Mouse (Mus musculus) heart, embryonic 10.5 days (tissue): ENCODE data around the gene Mbtd1. TPM values are rescaled to one million over a fixed set of nuclear protein-coding genes. Genes with fewer than 3 reads are reported as not detected.

ENCODE experiments used
- DNase-seq: peaks from one replicate; pipeline ENCODE4 v3.0.0-alpha.2; 2017; ENCODE audit warnings: low spot score
- H3K27ac ChIP-seq: fragments of 300-500 bp; sonication (generic); 2 replicates; pipeline ENCODE4 v1.5.1; 2016; ENCODE audit warnings: mild to moderate bottlenecking
- H3K27me3 ChIP-seq: fragments of 300-500 bp; sonication (generic); 2 replicates; pipeline ENCODE4 v1.6.1; 2016; ENCODE audit warnings: mild to moderate bottlenecking; ENCODE audit not compliant: poor library complexity, insufficient read depth, severe bottlenecking
- H3K36me3 ChIP-seq: fragments of 300-500 bp; sonication (generic); 2 replicates; pipeline ENCODE4 v1.6.1; 2016; ENCODE audit warnings: mild to moderate bottlenecking, moderate library complexity
- H3K4me1 ChIP-seq: fragments of 300-500 bp; sonication (generic); 2 replicates; pipeline ENCODE4 v1.6.1; 2016; ENCODE audit warnings: mild to moderate bottlenecking
- H3K4me3 ChIP-seq: fragments of 300-500 bp; sonication (generic); 2 replicates; pipeline ENCODE4 v1.5.1; 2016; ENCODE audit warnings: mild to moderate bottlenecking, moderate library complexity
- H3K9me3 ChIP-seq: fragments of 300-500 bp; sonication (generic); 2 replicates; pipeline ENCODE4 v1.6.1; 2016; ENCODE audit warnings: mild to moderate bottlenecking, moderate library complexity
- WGBS: fragments of 180-500 bp; shearing (Covaris S2); methylation state at CpG from one replicate; pipeline ENCODE4 v1.1.7; 2016; 5-methylcytosine and 5-hydroxymethylcytosine counted together
- polyA plus RNA-seq: library from polyadenylated mRNA; unstranded; fragments of >200 nt; fragmentation: Nextera tagmentation; extraction: Ambion mirVana; gene quantifications from 2 replicates; pipeline ENCODE4 v1.2.1, GENCODE M21; 2016

Mbtd1 gene
- polyA plus RNA-seq, 1 experiment from 2014 or later, result 26.6 TPM

DNA sequence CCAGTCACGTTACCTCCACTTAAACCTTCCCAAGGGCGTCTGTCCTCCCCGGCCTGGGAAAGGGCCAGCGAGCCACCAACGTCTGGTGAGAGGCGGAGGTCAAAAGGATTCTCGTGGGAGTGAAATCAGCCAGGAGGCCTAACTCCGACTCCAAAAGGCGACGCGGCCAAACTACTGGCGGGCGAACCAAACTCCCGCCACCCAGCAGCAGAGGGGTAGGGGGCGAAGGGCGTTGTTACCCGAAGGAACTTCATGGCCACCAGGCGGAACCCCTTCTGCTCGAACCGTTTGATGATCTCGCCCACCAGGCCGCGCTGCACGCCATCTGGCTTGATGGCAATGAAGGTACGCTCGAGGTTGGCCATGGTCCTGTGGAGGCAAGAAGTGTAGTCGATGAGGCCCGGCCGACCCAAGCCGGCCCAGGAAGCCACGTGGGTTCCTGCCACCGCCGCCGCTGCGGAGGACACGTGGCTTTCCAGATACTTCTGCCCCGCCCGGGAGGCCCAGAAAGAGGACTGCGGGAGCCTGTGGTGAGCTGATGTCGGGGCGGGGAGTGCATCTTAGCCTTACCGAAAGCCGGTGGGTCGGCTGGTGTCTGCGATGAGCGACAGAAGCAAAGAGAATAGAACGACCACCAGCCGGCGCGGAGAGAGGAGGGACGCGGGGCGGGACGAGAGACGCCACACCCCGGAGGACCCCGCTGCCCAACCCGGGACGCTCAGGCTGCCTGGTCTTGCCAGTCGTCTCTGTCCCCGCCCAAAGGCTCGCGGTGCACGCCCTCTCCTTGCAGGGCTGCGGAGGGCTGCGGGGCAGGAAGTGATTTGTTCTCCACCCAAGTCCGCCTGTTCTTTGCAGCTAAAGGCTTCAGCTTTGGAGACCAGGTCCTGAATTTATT lies 69.9 kb downstream of the Mbtd1 start:
- H3K36me3 ChIP-seq, result peaks cover 64% of the 10 kb centered on the region
- H3K4me1 ChIP-seq, result peaks cover 27% of the 10 kb centered on the region
- under 1% methylated on average over 66 of the region's 67 CpGs for WGBS
- DNase-seq, result peak; percentile 97
- H3K9me3 ChIP-seq, result no peaks in the 10 kb centered on the region
- peak overlapping the region; percentile 90 for H3K27ac ChIP-seq
- no peaks in the 10 kb centered on the region for H3K27me3 ChIP-seq
- H3K4me3 ChIP-seq, result peak overlapping the region; percentile 71

DNA sequence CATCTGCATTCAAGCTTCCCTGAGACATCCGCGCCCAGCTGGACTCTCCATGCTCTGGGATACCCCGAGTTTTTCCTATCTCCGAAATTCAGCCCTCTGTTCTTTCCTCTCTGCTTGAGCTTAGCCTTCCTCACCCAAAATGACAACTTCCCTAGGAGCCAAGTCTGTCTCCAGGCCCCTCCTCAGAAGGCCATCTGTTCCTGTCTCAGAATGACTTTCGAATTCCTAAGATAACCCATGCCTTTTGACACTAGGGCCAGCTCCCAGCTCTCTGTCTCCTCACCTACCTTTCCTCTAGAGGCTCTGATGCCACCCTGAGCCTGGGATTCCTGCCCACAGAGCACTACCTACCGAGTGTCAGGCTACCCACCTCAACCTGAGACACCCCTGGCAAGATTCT lies 70.5 kb downstream of the Mbtd1 start, which contains the start of gene Nme2:
Gene Nme2, minus strand, starts transcription at position 101 of the 400 bp plus-strand sequence.
- 3% methylated on average over 6 of the region's 6 CpGs for WGBS
- H3K27ac ChIP-seq, result peak within 1 kb of the TSS; percentile 90
- H3K4me3 ChIP-seq, result peak within 1 kb of the TSS; percentile 71
- peaks cover 64% of the 10 kb centered on the region for H3K36me3 ChIP-seq
- DNase-seq, result no peak
- H3K9me3 ChIP-seq, result no peaks in the 10 kb centered on the region
- no peaks in the 10 kb centered on the region for H3K27me3 ChIP-seq
- peaks cover 27% of the 10 kb centered on the region for H3K4me1 ChIP-seq

DNA sequence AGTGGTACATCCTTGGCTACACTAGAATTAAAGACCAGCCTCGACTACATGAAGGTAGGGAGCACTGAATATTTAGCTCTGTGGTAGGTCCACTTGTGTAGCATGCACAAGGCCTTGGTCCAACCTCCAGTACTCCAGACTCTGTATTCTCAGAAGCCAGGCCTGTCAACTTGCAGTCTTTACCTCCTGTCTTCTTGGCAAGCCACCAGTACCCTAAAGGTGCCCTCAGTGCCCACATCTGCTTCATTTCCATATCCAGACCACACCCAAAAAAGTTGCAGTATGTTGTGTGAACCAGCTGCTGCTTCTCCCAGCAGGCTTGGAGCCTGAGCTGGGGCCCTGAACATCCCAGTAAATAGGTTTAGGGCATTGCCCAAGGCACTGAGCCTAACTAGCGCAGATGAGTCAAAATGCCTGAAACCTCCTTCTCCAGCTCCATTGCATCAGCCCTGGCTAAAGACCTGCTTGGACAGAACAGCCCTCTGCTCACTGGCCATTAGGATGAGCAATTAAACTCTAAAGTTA lies 71.4 kb downstream of the Mbtd1 start:
- H3K27ac ChIP-seq, result no peak overlapping the region
- H3K36me3 ChIP-seq, result peaks cover 64% of the 10 kb centered on the region
- DNase-seq, result no peak
- peaks cover 27% of the 10 kb centered on the region for H3K4me1 ChIP-seq
- WGBS, result 85% methylated on average over 2 of the region's 2 CpGs
- no peaks in the 10 kb centered on the region for H3K27me3 ChIP-seq
- no peak overlapping the region for H3K4me3 ChIP-seq
- no peaks in the 10 kb centered on the region for H3K9me3 ChIP-seq

DNA sequence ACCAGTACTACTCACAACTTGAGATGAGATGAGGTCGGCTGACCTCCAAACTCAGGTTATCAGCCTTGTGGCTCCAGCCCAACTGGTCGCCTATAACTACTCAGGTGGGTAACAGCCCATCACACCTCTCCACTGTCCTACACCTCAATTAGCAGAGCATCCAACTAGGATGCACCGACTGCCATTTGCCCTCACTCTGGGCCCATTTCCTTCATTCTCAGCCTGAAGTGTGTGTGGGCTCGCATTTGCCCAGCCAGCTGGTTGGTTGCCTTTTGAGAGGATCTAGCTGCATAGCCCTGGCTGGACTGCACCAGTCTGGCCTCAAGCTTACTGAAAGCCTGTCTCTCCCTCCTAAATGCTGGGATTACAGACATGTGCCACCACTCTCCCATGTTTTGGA lies 72.1 kb downstream of the Mbtd1 start:
- Histone ChIP-seq H3K27ac (no peak overlapping the region), H3K4me1 (peaks cover 21% of the 10 kb centered on the region), H3K36me3 (peaks cover 64% of the 10 kb centered on the region), H3K9me3 (no peaks in the 10 kb centered on the region), H3K27me3 (no peaks in the 10 kb centered on the region), H3K4me3 (no peak overlapping the region)
- WGBS, result 77% methylated on average over 4 of the region's 4 CpGs
- DNase-seq, result no peak

DNA sequence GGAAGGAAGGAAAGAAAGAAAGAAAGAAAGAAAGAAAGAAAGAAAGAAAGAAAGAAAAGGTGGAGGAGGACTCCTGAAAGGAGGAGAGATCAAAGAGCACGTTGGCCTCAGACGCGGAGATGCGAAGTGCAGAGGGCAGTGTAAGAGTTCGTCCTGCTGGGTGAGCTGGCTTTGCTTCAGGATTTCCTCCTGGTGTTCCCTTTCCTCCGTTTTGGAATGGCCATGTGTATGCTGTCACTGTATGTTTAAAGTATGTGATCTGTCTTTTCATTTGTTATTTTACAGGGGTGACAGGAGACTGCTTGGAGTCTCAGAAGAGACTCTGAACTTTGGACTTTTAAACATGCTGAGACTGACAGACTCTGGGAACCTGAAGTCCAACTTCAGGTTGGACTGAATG lies 75.8 kb downstream of the Mbtd1 start:
- Histone ChIP-seq H3K9me3 (no peaks in the 10 kb centered on the region), H3K27me3 (no peaks in the 10 kb centered on the region), H3K36me3 (peaks cover 83% of the 10 kb centered on the region), H3K4me3 (no peak overlapping the region), H3K27ac (no peak overlapping the region), H3K4me1 (peaks cover 4% of the 10 kb centered on the region)
- 91% methylated on average over 6 of the region's 6 CpGs for WGBS
- no peak for DNase-seq

DNA sequence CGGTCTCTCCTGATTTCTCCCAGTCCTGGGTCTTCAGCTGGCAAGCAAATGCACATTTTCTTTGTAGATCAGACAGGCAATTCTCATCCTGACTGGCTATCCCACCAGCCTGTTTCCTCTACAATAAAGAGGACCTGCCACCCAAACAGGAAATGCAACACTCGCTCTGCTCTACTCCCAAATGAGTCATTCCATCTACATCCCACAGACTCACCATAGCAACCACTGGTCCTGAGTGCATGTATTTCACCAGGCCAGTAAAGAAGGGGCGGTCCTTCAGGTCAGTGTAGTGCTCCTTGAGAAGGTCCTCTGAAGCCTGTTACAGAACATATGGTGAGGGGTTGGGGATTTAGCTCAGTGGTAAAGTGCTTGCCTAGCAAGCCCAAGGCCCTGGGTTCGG lies 77.4 kb downstream of the Mbtd1 start:
- 91% methylated on average over 4 of the region's 4 CpGs for WGBS
- no peaks in the 10 kb centered on the region for H3K9me3 ChIP-seq
- H3K27me3 ChIP-seq, result no peaks in the 10 kb centered on the region

DNA sequence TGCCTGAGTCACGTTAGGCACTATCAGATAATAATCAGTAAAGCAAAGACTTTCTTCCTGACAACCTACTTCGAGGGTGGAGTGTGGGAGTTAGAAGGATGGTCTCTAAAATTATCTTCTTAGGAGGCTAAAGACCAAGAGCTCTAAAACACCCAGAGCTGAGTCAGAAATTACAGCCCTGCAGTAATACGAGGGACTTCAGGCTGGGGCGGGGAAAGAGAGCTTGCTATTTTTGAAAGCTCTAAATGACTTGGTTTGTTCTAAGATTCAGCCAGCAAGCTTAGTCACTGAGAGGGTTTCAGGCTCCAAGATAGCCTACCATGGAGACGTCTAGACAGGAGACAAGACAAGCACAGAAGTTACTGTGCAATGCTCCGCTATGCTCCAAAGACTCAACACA lies 79.7 kb downstream of the Mbtd1 start:
- 91% methylated on average over 6 of the region's 6 CpGs for WGBS
- Histone ChIP-seq H3K4me3 (no peak overlapping the region), H3K9me3 (no peaks in the 10 kb centered on the region), H3K4me1 (peaks cover 9% of the 10 kb centered on the region), H3K27ac (no peak overlapping the region), H3K27me3 (no peaks in the 10 kb centered on the region), H3K36me3 (peaks cover 56% of the 10 kb centered on the region)
- no peak for DNase-seq

More for the DNA sequence above, 77.4 kb downstream of the Mbtd1 start:
- no peak for DNase-seq
- no peak overlapping the region for H3K4me3 ChIP-seq
- H3K36me3 ChIP-seq, result peaks cover 80% of the 10 kb centered on the region
- H3K27ac ChIP-seq, result no peak overlapping the region
- peaks cover 3% of the 10 kb centered on the region; the same call in 1 of the 2 replicates for H3K4me1 ChIP-seq

DNA sequence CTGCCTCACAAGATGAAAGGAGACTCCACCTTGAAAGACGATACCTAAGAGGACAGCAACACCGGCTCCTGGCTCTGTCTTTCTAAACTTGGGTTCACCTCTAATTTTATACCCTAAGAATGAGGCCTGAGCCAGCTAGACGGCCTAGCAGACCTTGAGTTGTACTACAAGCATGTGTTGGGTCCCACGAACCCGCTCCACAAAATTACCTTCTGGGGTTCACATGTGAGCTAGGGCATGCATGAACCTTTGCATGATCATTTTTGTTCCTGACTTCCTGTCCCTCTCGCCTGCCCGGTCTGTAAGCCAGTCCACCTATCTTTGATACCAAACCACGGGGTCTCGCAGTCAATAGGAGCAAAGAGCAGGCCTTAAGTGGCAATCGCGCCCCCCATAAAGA lies 81.7 kb downstream of the Mbtd1 start:
- H3K27me3 ChIP-seq, result no peaks in the 10 kb centered on the region
- peaks cover 37% of the 10 kb centered on the region for H3K36me3 ChIP-seq
- WGBS, result 4% methylated on average over 11 of the region's 11 CpGs
- H3K4me1 ChIP-seq, result peaks cover 9% of the 10 kb centered on the region
- peak overlapping the region; percentile 73 for H3K4me3 ChIP-seq
- H3K9me3 ChIP-seq, result no peaks in the 10 kb centered on the region
- DNase-seq, result no peak
- H3K27ac ChIP-seq, result peak overlapping the region; percentile 91

DNA sequence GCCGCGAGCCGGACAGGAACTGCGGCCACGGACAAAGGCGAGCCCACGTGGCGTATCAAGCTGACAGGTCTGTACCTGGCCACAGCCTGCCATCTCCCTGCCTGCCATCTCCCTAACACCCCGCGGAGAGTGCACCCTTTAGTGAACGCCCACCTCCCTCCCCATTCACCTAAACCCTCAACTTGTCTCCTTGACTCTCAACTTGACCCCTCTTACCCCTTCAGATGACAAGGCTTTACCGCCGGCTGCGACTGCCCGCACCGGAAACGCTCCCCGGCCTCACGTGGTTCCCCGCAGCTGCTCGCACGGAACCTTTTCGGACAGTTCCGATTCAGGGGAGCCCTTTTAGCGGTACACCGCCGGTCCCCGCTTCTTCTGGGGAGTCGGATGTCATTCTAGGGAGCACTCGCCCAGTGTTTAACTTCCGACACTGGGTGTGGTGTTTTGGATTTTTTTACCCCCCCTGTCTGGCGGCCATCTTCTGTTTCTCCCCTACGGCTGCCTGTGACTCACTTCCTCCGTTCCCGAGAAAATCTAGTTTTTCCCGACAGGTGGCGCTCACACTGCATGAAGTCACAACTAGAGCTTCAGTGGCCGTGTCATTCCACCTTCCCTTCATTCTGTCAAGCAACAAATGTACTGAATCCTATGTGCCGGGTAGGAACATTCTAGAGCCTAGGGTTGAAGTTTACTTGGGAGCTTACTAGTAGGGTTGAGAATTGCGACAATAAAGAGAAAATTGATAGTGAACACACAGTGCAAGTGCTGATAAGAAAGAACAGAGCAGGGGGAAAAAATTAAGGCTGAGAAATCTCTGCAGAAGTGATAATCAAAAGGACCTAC lies 82.6 kb downstream of the Mbtd1 start, which contains the start of the genes Gm20390 and Nme1:
Gene Gm20390, minus strand, starts transcription at position 289 of the 843 bp plus-strand sequence.
Gene Nme1, minus strand, starts transcription at position 517 of the 843 bp plus-strand sequence.
- Histone ChIP-seq H3K4me1 (peaks cover 9% of the 10 kb centered on the region), H3K9me3 (no peaks in the 10 kb centered on the region), H3K36me3 (peaks cover 29% of the 10 kb centered on the region), H3K27ac (peak within 1 kb of the TSS; percentile 91), H3K4me3 (peak within 1 kb of the TSS; percentile 73), H3K27me3 (no peaks in the 10 kb centered on the region)
- peak; percentile 99 for DNase-seq
- WGBS, result under 1% methylated on average over 40 of the region's 40 CpGs

DNA sequence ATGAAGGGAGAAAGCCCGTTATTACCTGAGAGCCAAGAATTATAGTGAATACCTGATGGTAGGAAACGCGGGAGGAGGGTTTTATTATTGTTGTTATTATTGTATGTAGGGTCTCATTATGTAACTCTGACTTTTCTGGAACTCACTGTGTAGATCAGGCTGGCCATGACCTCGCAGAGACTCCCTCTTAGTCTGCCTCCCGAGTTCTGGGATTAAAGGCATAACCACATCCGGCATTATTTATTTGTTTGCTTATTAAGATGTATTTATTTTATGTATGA lies 83.1 kb downstream of the Mbtd1 start:
- H3K9me3 ChIP-seq, result no peaks in the 10 kb centered on the region
- H3K27ac ChIP-seq, result peak overlapping the region; percentile 91; the same call in 1 of the 2 replicates
- 42% methylated on average over 6 of the region's 6 CpGs for WGBS
- no peak for DNase-seq
- peaks cover 9% of the 10 kb centered on the region for H3K4me1 ChIP-seq
- peaks cover 24% of the 10 kb centered on the region for H3K36me3 ChIP-seq
- no peaks in the 10 kb centered on the region for H3K27me3 ChIP-seq
- H3K4me3 ChIP-seq, result peak overlapping the region; percentile 73

DNA sequence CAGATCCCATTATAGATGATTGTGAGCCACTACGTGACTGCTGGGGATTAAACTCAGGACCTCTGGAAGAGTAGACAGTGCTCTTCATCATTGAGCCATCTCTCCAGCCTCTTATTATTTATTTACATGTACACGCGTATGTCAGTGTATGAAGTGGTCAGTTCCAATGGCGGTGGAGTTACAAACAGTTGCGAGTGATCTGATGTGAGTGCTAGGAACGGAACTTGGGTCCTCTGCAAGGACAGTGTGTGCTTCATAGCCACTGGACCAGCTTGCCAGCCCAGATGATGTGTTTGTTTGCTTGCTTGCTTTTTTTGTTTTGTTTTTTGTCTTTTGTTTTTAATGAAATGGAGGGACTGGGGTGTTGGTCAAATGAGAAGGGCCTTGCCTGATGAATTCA lies 83.5 kb downstream of the Mbtd1 start:
- Histone ChIP-seq H3K27me3 (no peaks in the 10 kb centered on the region), H3K36me3 (peaks cover 20% of the 10 kb centered on the region), H3K4me3 (peak overlapping the region; percentile 73; the same call in 1 of the 2 replicates), H3K27ac (peak overlapping the region; percentile 91; the same call in 1 of the 2 replicates), H3K9me3 (no peaks in the 10 kb centered on the region), H3K4me1 (peaks cover 9% of the 10 kb centered on the region)
- WGBS, result 92% methylated on average over 6 of the region's 6 CpGs
- no peak for DNase-seq

DNA sequence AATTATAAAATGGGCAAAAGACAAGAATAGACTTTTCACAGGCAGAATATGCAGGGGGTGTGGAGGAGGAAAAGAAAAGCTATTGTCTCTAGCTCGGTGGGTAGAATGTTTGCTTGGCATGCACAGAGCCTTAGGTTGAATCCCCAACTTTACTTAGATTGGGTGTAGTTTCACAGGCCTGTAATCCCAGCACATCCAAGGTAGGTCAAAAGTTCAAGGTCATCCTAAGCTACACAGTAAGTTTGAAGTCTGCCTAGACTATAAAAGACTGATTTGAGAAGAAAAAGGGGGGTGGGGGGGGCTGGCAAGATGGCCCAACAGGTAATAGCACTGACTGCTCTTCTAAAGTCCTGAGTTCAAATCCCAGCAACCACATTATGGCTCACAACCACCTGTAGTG lies 84.1 kb downstream of the Mbtd1 start:
- Histone ChIP-seq H3K4me3 (no peak overlapping the region), H3K27ac (no peak overlapping the region), H3K36me3 (peaks cover 14% of the 10 kb centered on the region), H3K27me3 (no peaks in the 10 kb centered on the region), H3K9me3 (no peaks in the 10 kb centered on the region), H3K4me1 (peaks cover 9% of the 10 kb centered on the region)
- no peak for DNase-seq
- 65% methylated on average over 1 of the region's 1 CpGs for WGBS
